Mouse (Mus musculus): ENCODE results near the gene Gm5862. TPM values are rescaled to one million over a fixed set of nuclear protein-coding genes. Genes with fewer than 3 reads are reported as not detected.
"Not testable (repeated sequence)": the region's sequence is repeated elsewhere in the genome, so short reads cannot be mapped to it uniquely, and the experiment has no call there.

Gm5862 gene
- polyA plus RNA-seq (2015; fragmentation: Nextera tagmentation; extraction: Ambion mirVana): not detected in 2 replicates

GRCm38 (mm10) chr5:26022816-26023215 is at the start of gene Gm5862:
Gene Gm5862, minus strand, starts transcription at chr5:26022916.
- H3K4me3 ChIP-seq (replicated peaks); H3K27ac ChIP-seq; H3K27me3 ChIP-seq (replicated peaks); H3K4me1 ChIP-seq (replicated peaks); ATAC-seq; H3K9me3 ChIP-seq; H3K4me2 ChIP-seq (replicated peaks); H3K9ac ChIP-seq; H3K36me3 ChIP-seq: not testable (repeated sequence)
- WGBS: no CpG with 5 or more reads among the region's 3 CpGs

- ATAC-seq: no peak
- Histone ChIP-seq H3K27ac (no peak overlapping the region), H3K4me2 (replicated peaks) (no peak overlapping the region), H3K27me3 (replicated peaks) (no peaks in the 10 kb centered on the region), H3K9me3 (no peaks in the 10 kb centered on the region), H3K36me3 (no peaks in the 10 kb centered on the region), H3K4me1 (replicated peaks) (no peaks in the 10 kb centered on the region), H3K4me3 (replicated peaks) (no peak overlapping the region), H3K9ac (no peak overlapping the region)
- WGBS: 85% methylated on average over 24 of the region's 24 CpGs
These were observed 48.0 kb upstream of the Gm5862 start for GRCm38 (mm10) chr5:26070716-26071115.

GRCm38 (mm10) chr5:26058481-26058880 is 35.8 kb upstream of the Gm5862 start, which contains the start of gene Gm7347:
Gene Gm7347, minus strand, starts transcription at chr5:26058581.
- H3K4me1 ChIP-seq (replicated peaks); H3K36me3 ChIP-seq; H3K27ac ChIP-seq; H3K27me3 ChIP-seq (replicated peaks); H3K4me3 ChIP-seq (replicated peaks); ATAC-seq; H3K9me3 ChIP-seq; H3K4me2 ChIP-seq (replicated peaks); H3K9ac ChIP-seq: not testable (repeated sequence)
- WGBS: no CpG with 5 or more reads among the region's 2 CpGs

DNA sequence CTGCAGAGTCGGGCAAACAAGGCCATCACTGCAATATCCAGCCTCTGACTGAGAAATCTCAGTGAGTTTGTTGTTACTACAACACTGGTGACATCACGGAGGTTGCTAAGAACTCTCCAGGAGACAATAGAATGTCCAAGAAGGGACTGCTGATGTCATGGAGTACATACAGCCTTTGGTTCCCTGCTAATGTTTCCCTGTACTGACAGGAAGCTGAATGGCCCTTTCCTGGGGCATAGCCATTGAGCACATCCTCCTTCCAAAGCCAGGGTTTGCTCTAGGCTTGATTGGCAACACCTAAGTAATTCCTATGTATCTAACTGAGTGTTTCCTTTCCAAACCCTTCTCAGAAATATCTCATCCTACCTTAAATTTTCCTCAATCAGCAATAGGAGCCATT is 16.7 kb upstream of the Gm5862 start, which contains the start of gene Speer4a:
Gene Speer4a (minus strand): TSS at position 101 of the 400 bp plus-strand sequence.
- not testable (repeated sequence) for H3K9ac ChIP-seq; H3K4me1 ChIP-seq (replicated peaks); H3K9me3 ChIP-seq; H3K27ac ChIP-seq; H3K4me3 ChIP-seq (replicated peaks); H3K27me3 ChIP-seq (replicated peaks); ATAC-seq; H3K4me2 ChIP-seq (replicated peaks); H3K36me3 ChIP-seq
- 78% methylated on average over 2 of the region's 2 CpGs for WGBS

- H3K27me3 ChIP-seq (replicated peaks); ATAC-seq; H3K4me1 ChIP-seq (replicated peaks); H3K4me3 ChIP-seq (replicated peaks); H3K4me2 ChIP-seq (replicated peaks); H3K9ac ChIP-seq; H3K36me3 ChIP-seq; H3K27ac ChIP-seq; H3K9me3 ChIP-seq: not testable (repeated sequence)
- WGBS: 67% methylated on average over 7 of the region's 7 CpGs
These were observed 15.0 kb downstream of the Gm5862 start for GRCm38 (mm10) chr5:26007697-26008096.

GRCm38 (mm10) chr5:26006937-26007695 is 15.6 kb downstream of the Gm5862 start:
- peak overlapping the region; percentile 14 for H3K4me3 ChIP-seq (replicated peaks)
- H3K9ac ChIP-seq; H3K9me3 ChIP-seq; H3K36me3 ChIP-seq; H3K4me1 ChIP-seq (replicated peaks); H3K27ac ChIP-seq; H3K27me3 ChIP-seq (replicated peaks): not testable (repeated sequence)
- peak overlapping the region; percentile 51 for H3K4me2 ChIP-seq (replicated peaks)
- 18% methylated on average over 45 of the region's 45 CpGs for WGBS
- peak; percentile 67 for ATAC-seq

DNA sequence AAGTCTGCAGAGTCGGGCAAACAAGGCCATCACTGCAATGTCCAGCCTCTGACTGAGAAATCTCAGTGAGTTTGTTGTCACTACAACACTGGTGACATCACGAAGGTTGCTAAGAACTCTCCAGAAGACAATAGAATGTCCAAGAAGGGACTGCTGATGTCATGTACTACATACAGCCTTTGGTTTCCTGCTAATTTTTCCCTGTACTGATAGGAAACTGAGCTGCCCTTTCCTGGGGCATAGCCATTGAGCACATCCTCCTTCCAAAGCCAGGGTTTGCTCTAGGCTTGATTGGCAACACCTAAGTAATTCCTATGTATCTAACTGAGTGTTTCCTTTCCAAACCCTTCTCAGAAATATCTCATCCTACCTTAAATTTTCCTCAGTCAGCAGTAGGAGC is 18.0 kb downstream of the Gm5862 start, which contains the start of gene Gm1979:
Gene Gm1979 (minus strand): TSS at position 101 of the 400 bp plus-strand sequence.
- H3K4me2 ChIP-seq (replicated peaks); H3K9me3 ChIP-seq; H3K4me1 ChIP-seq (replicated peaks); H3K27ac ChIP-seq; ATAC-seq; H3K36me3 ChIP-seq; H3K9ac ChIP-seq; H3K27me3 ChIP-seq (replicated peaks); H3K4me3 ChIP-seq (replicated peaks): not testable (repeated sequence)
- WGBS: 83% methylated on average over 1 of the region's 2 CpGs

DNA sequence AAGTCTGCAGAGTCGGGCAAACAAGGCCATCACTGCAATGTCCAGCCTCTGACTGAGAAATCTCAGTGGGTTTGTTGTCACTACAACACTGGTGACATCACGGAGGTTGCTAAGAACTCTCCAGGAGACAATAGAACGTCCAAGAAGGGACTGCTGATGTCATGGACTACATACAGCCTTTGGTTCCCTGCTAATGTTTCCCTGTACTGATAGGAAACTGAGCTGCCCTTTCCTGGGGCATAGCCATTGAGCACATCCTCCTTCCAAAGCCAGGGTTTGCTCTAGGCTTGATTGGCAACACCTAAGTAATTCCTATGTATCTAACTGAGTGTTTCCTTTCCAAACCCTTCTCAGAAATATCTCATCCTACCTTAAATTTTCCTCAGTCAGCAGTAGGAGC is 34.2 kb downstream of the Gm5862 start, which contains the start of gene Gm21698:
Gene Gm21698 (minus strand): TSS at position 101 of the 400 bp plus-strand sequence.
- not testable (repeated sequence) for H3K4me2 ChIP-seq (replicated peaks); H3K9ac ChIP-seq; H3K4me1 ChIP-seq (replicated peaks); H3K27me3 ChIP-seq (replicated peaks); H3K9me3 ChIP-seq; ATAC-seq; H3K27ac ChIP-seq; H3K36me3 ChIP-seq; H3K4me3 ChIP-seq (replicated peaks)
- WGBS: no CpG with 5 or more reads among the region's 3 CpGs

DNA sequence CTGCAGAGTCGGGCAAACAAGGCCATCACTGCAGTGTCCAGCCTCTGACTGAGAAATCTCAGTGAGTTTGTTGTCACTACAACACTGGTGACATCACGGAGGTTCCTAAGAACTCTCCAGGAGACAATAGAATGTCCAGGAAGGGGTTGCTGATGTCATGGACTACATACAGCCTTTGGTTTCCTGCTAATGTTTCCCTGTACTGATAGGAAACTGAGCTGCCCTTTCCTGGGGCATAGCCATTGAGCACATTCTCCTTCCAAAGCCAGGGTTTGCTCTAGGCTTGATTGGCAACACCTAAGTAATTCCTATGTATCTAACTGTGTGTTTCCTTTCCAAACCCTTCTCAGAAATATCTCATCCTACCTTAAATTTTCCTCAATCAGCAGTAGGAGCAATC is 50.2 kb downstream of the Gm5862 start, which contains the start of gene Gm21680:
Gene Gm21680 (minus strand): TSS at position 101 of the 400 bp plus-strand sequence.
- not testable (repeated sequence) for H3K4me1 ChIP-seq (replicated peaks); H3K4me2 ChIP-seq (replicated peaks); H3K9ac ChIP-seq; ATAC-seq; H3K9me3 ChIP-seq; H3K4me3 ChIP-seq (replicated peaks); H3K27ac ChIP-seq; H3K36me3 ChIP-seq; H3K27me3 ChIP-seq (replicated peaks)
- no CpG with 5 or more reads among the region's 2 CpGs for WGBS

Other genes starting within 250 kb of the Gm5862 start
- gene Gm21663, start 80.5 kb downstream of the Gm5862 start, polyA plus RNA-seq (2015; fragmentation: Nextera tagmentation; extraction: Ambion mirVana): not detected in 2 replicates
- not detected in 2 replicates for gene Gm21671, start 68.5 kb downstream of the Gm5862 start, polyA plus RNA-seq (2015; fragmentation: Nextera tagmentation; extraction: Ambion mirVana)
- 0.10 TPM in 1 of 2 replicates, not detected in the other for gene Gm21680, start 50.3 kb downstream of the Gm5862 start, polyA plus RNA-seq (2015; fragmentation: Nextera tagmentation; extraction: Ambion mirVana)
- 0.14 TPM in 1 of 2 replicates, not detected in the other for gene Gm21698, start 34.3 kb downstream of the Gm5862 start, polyA plus RNA-seq (2015; fragmentation: Nextera tagmentation; extraction: Ambion mirVana)
- not detected in 2 replicates for gene Gm1979, start 18.1 kb downstream of the Gm5862 start, polyA plus RNA-seq (2015; fragmentation: Nextera tagmentation; extraction: Ambion mirVana)
- gene Speer4a, start 16.6 kb upstream of the Gm5862 start, polyA plus RNA-seq (2015; fragmentation: Nextera tagmentation; extraction: Ambion mirVana): not detected in 2 replicates
- not detected in 2 replicates for gene Gm7347, start 35.7 kb upstream of the Gm5862 start, polyA plus RNA-seq (2015; fragmentation: Nextera tagmentation; extraction: Ambion mirVana)
- gene Gm10471, start 66.4 kb upstream of the Gm5862 start, polyA plus RNA-seq (2015; fragmentation: Nextera tagmentation; extraction: Ambion mirVana): not detected in 2 replicates
- gene 5031410I06Rik, start 82.4 kb upstream of the Gm5862 start, polyA plus RNA-seq (2015; fragmentation: Nextera tagmentation; extraction: Ambion mirVana): 0.21 TPM in 1 of 2 replicates, not detected in the other
- gene Gm10220, start 98.5 kb upstream of the Gm5862 start, polyA plus RNA-seq (2015; fragmentation: Nextera tagmentation; extraction: Ambion mirVana): not detected in 2 replicates
- gene Gm7361, start 234.8 kb upstream of the Gm5862 start, polyA plus RNA-seq (2015; fragmentation: Nextera tagmentation; extraction: Ambion mirVana): not detected in 2 replicates